Mouse (Mus musculus) kidney, adult 2 months (tissue): ENCODE results near the gene Mt3. TPM values are rescaled to one million over a fixed set of nuclear protein-coding genes. Genes with fewer than 3 reads are reported as not detected.
"Not testable (repeated sequence)": the region's sequence is repeated elsewhere in the genome, so short reads cannot be mapped to it uniquely, and the experiment has no call there.

Experiments
- DNase-seq: peaks from one replicate; pipeline ENCODE4 v3.0.0; 2021
- H3K27ac ChIP-seq: fragments of 200-500 bp; 2 replicates; pipeline ENCODE4 v1.5.1; 2012; ENCODE audit warnings: low read depth, low read length, control low read depth, inconsistent platforms; ENCODE audit not compliant: insufficient read depth
- H3K27me3 ChIP-seq: fragments of 200-500 bp; replicated peaks from 2 replicates; pipeline ENCODE4 v1.6.1; 2012; ENCODE audit warnings: mild to moderate bottlenecking, moderate library complexity, low read length, inconsistent platforms; ENCODE audit not compliant: control insufficient read depth, insufficient read depth
- H3K36me3 ChIP-seq: fragments of 200-500 bp; 2 replicates; pipeline ENCODE4 v1.6.1; 2012; ENCODE audit warnings: mild to moderate bottlenecking, moderate library complexity, low read length, inconsistent platforms; ENCODE audit not compliant: control insufficient read depth, insufficient read depth
- H3K4me1 ChIP-seq: fragments of 200-500 bp; 2 replicates; pipeline ENCODE4 v1.6.1; 2011; ENCODE audit warnings: low read length; ENCODE audit not compliant: control insufficient read depth, insufficient read depth
- H3K4me3 ChIP-seq: fragments of 200-500 bp; 2 replicates; pipeline ENCODE4 v1.5.1; 2011; ENCODE audit warnings: mild to moderate bottlenecking, low read depth, low read length, control low read depth; ENCODE audit not compliant: insufficient read depth
- CTCF ChIP-seq: fragments of 200-500 bp; conservative IDR thresholded peaks from 2 replicates; pipeline ENCODE4 v1.5.1; 2011; ENCODE audit warnings: low read depth, mild to moderate bottlenecking, control low read depth, low read length, moderate library complexity, mixed read lengths; ENCODE audit not compliant: insufficient read depth, insufficient read length
- POLR2A ChIP-seq: fragments of 200-500 bp; IDR thresholded peaks from one replicate; pipeline ENCODE4 v1.6.1; 2011; ENCODE audit warnings: low read depth, low read length, control low read depth
- WGBS: fragments of 180-500 bp; shearing (Covaris S2); methylation state at CpG from one replicate; pipeline ENCODE4 v1.1.7; 2018; 5-methylcytosine and 5-hydroxymethylcytosine counted together
- polyA plus RNA-seq: library from polyadenylated mRNA; depleted of rRNA; stranded (reverse); fragments of >200 nt; gene quantifications from 2 replicates; pipeline ENCODE4 v1.2.3, GENCODE M21; 2012

Gene Mt3
- polyA plus RNA-seq, 1 experiment = 8.4 TPM

GRCm38 (mm10) chr8:94132096-94132495 is 20.3 kb upstream of the Mt3 start:
- 72% methylated on average over 5 of the region's 5 CpGs for WGBS
- H3K36me3 ChIP-seq = no peaks in the 10 kb centered on the region
- H3K27ac ChIP-seq = no peak overlapping the region
- TF ChIP-seq POLR2A (no peak), CTCF (no peak)
- DNase-seq = no peak
- H3K4me3 ChIP-seq = no peak overlapping the region
- no peaks in the 10 kb centered on the region for H3K4me1 ChIP-seq
- H3K27me3 ChIP-seq = no peaks in the 10 kb centered on the region

- DNase-seq, H3K36me3 ChIP-seq, H3K4me1 ChIP-seq, H3K27me3 ChIP-seq, H3K4me3 ChIP-seq, H3K27ac ChIP-seq: not testable (repeated sequence)
- 34% methylated on average over 3 of the region's 3 CpGs for WGBS
Measured at GRCm38 (mm10) chr8:94134601-94135000, 17.8 kb upstream of the Mt3 start.

GRCm38 (mm10) chr8:94135556-94135955 is 16.9 kb upstream of the Mt3 start:
- 93% methylated on average over 6 of the region's 6 CpGs for WGBS
- H3K27ac ChIP-seq = no peak overlapping the region
- H3K27me3 ChIP-seq = no peaks in the 10 kb centered on the region
- no peak for TF ChIP-seq POLR2A
- no peak for TF ChIP-seq CTCF
- H3K36me3 ChIP-seq = no peaks in the 10 kb centered on the region
- H3K4me1 ChIP-seq = no peaks in the 10 kb centered on the region
- no peak for DNase-seq
- no peak overlapping the region for H3K4me3 ChIP-seq

GRCm38 (mm10) chr8:94136192-94136591 is 16.2 kb upstream of the Mt3 start:
- H3K4me1 ChIP-seq = no peaks in the 10 kb centered on the region
- WGBS = 73% methylated on average over 7 of the region's 7 CpGs

GRCm38 (mm10) chr8:94136933-94137332 is 15.5 kb upstream of the Mt3 start, which contains the start of gene Mt4:
Gene Mt4 (plus strand): TSS chr8:94137197.
- TF ChIP-seq CTCF (no peak), POLR2A (no peak)
- Histone ChIP-seq H3K4me3 (no peak within 1 kb of the TSS), H3K36me3 (no peaks in the 10 kb centered on the region), H3K27ac (no peak within 1 kb of the TSS), H3K4me1 (no peaks in the 10 kb centered on the region), H3K27me3 (no peaks in the 10 kb centered on the region)
- no peak for DNase-seq
- WGBS = 43% methylated on average over 6 of the region's 6 CpGs

More at GRCm38 (mm10) chr8:94136192-94136591, 16.2 kb upstream of the Mt3 start:
- Histone ChIP-seq H3K27me3 (no peaks in the 10 kb centered on the region), H3K36me3 (no peaks in the 10 kb centered on the region), H3K4me3 (no peak overlapping the region), H3K27ac (no peak overlapping the region)
- no peak for DNase-seq
- TF ChIP-seq CTCF = no peak
- no peak for TF ChIP-seq POLR2A

- no peak for DNase-seq
Measured at GRCm38 (mm10) chr8:94140266-94140795, 12.1 kb upstream of the Mt3 start.

GRCm38 (mm10) chr8:94148236-94148635 is 4.2 kb upstream of the Mt3 start:
- TF ChIP-seq POLR2A (no peak), CTCF (no peak)

More at GRCm38 (mm10) chr8:94140266-94140795, 12.1 kb upstream of the Mt3 start:
- TF ChIP-seq CTCF = no peak
- Histone ChIP-seq H3K27ac (no peak overlapping the region), H3K36me3 (no peaks in the 10 kb centered on the region), H3K4me3 (no peak overlapping the region), H3K27me3 (no peaks in the 10 kb centered on the region), H3K4me1 (no peaks in the 10 kb centered on the region)
- WGBS = 86% methylated on average over 4 of the region's 4 CpGs

GRCm38 (mm10) chr8:94150925-94151324 is 1.5 kb upstream of the Mt3 start:
- WGBS = 78% methylated on average over 5 of the region's 5 CpGs
- Histone ChIP-seq H3K27me3 (no peaks in the 10 kb centered on the region), H3K4me1 (no peaks in the 10 kb centered on the region)

More at GRCm38 (mm10) chr8:94148236-94148635, 4.2 kb upstream of the Mt3 start:
- Histone ChIP-seq H3K27ac (no peak overlapping the region), H3K4me1 (no peaks in the 10 kb centered on the region), H3K36me3 (no peaks in the 10 kb centered on the region), H3K4me3 (no peak overlapping the region), H3K27me3 (no peaks in the 10 kb centered on the region)
- no peak for DNase-seq
- 46% methylated on average over 5 of the region's 5 CpGs for WGBS

More at GRCm38 (mm10) chr8:94150925-94151324, 1.5 kb upstream of the Mt3 start:
- H3K27ac ChIP-seq = no peak overlapping the region
- DNase-seq = no peak
- no peaks in the 10 kb centered on the region for H3K36me3 ChIP-seq
- TF ChIP-seq CTCF (no peak), POLR2A (no peak)
- H3K4me3 ChIP-seq = no peak overlapping the region
